Mouse (Mus musculus): ENCODE results near the gene Ppp3ca. TPM values are rescaled to one million over a fixed set of nuclear protein-coding genes. Genes with fewer than 3 reads are reported as not detected.

The Ppp3ca gene
- polyA plus RNA-seq, 2 experiments: 31.5 to 74.8 TPM

DNA sequence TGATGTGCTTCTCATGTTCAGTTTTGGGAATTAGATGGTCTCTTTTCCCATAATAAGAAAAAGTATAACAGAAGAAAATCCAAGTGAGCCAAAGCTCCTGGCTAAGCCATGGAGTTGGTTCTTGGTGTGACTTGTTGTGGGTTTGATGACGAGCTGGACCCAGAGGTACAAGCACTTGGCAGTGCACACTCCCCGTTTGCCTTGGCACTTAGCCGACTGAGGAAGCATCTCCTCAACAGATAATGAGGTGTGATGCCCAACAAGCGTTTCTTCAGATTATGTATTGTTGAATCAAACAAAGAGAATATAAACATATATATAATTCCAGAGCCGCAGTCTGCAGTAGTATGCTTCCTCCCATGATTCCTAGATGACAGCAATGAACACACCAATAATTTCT lies 101.8 kb downstream of the Ppp3ca start:
- H3K4me3 ChIP-seq (replicated peaks; ENCODE audit: low read length): no peak overlapping the region
- H3K27ac ChIP-seq (replicated peaks; ENCODE audit: low read depth, low read length): no peak overlapping the region
- H3K9ac ChIP-seq (ENCODE audit: low read depth, low read length, severe bottlenecking): no peak overlapping the region
- H3K4me1 ChIP-seq (ENCODE audit: control insufficient read depth, insufficient read depth, low read length): no peaks in the 10 kb centered on the region
- ATAC-seq (ENCODE audit: low FRiP score, low read depth): no peak
- H3K9me3 ChIP-seq (ENCODE audit: control insufficient read depth, low read length): no peaks in the 10 kb centered on the region
- WGBS: 84% methylated on average over 5 of the region's 5 CpGs
- DNase-seq (ENCODE audit: low spot score): no peak
- H3K4me2 ChIP-seq (replicated peaks; ENCODE audit: low read depth, low read length, severe bottlenecking): no peak overlapping the region
- no peak for TF ChIP-seq POLR2A (IDR thresholded peaks at IDR 0.05; ENCODE audit: borderline replicate concordance, extremely low read depth, insufficient read depth, insufficient read length)
- H3K27me3 ChIP-seq (ENCODE audit: control insufficient read depth, insufficient read depth, low read length): no peaks in the 10 kb centered on the region
- no peaks in the 10 kb centered on the region for H3K36me3 ChIP-seq (ENCODE audit: control insufficient read depth, insufficient read depth, low read length)

DNA sequence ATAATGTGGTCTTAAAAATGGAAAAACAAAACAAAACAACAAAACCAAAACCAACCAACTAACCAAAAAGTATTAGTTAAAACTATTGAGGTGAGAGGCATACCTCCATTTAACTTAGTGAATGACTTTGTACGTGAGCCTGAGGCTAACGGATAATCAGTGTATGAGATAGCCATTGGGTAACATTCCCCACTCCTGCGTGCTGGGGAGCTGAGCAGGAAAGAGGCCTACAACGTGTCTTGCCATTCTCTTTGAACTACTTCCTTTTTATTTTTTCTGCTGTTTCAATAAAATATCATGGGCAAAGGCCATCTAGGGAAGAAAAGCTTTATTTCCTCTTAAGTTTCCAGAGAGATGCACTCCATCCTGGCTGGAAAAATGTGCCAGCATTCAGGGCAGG lies 103.3 kb downstream of the Ppp3ca start:
- Histone ChIP-seq H3K4me1 (ENCODE audit: control insufficient read depth, insufficient read depth, low read length) (no peaks in the 10 kb centered on the region), H3K27me3 (ENCODE audit: control insufficient read depth, insufficient read depth, low read length) (no peaks in the 10 kb centered on the region), H3K9ac (ENCODE audit: low read depth, low read length, severe bottlenecking) (no peak overlapping the region), H3K9me3 (ENCODE audit: control insufficient read depth, low read length) (no peaks in the 10 kb centered on the region), H3K27ac (replicated peaks; ENCODE audit: low read depth, low read length) (no peak overlapping the region), H3K4me2 (replicated peaks; ENCODE audit: low read depth, low read length, severe bottlenecking) (no peak overlapping the region), H3K36me3 (ENCODE audit: control insufficient read depth, insufficient read depth, low read length) (no peaks in the 10 kb centered on the region), H3K4me3 (replicated peaks; ENCODE audit: low read length) (no peak overlapping the region)
- no peak for DNase-seq (ENCODE audit: low spot score)
- WGBS: 72% methylated on average over 4 of the region's 4 CpGs
- TF ChIP-seq POLR2A (IDR thresholded peaks at IDR 0.05; ENCODE audit: borderline replicate concordance, extremely low read depth, insufficient read depth, insufficient read length): no peak
- no peak for ATAC-seq (ENCODE audit: low FRiP score, low read depth)

DNA sequence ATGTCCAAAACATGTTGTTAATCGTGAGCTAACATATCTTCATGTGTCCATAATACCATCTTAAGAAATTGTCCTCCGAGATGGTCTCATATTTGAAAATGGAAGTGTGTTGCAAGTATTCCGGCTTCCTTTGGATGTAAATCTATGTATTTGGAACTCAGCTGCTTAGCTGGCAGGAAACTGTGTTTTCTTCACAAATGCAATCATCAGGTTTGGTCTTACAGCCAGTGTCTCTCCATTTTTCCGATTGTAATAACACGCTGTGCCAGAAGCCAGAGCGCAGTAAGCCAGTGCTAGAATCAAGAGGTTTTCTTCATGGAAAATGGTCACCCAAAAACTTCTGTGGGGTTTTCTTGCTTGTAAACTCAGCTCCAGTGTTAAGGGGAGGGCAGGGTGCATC lies 104.3 kb downstream of the Ppp3ca start:
- no peak overlapping the region for H3K4me2 ChIP-seq (replicated peaks; ENCODE audit: low read depth, low read length, severe bottlenecking)
- no peaks in the 10 kb centered on the region for H3K36me3 ChIP-seq (ENCODE audit: control insufficient read depth, insufficient read depth, low read length)
- H3K27ac ChIP-seq (replicated peaks; ENCODE audit: low read depth, low read length): no peak overlapping the region
- no peak for DNase-seq (ENCODE audit: low spot score)
- WGBS: 86% methylated on average over 6 of the region's 6 CpGs
- no peak overlapping the region for H3K9ac ChIP-seq (ENCODE audit: low read depth, low read length, severe bottlenecking)
- TF ChIP-seq POLR2A (IDR thresholded peaks at IDR 0.05; ENCODE audit: borderline replicate concordance, extremely low read depth, insufficient read depth, insufficient read length): no peak
- H3K4me3 ChIP-seq (replicated peaks; ENCODE audit: low read length): no peak overlapping the region
- no peaks in the 10 kb centered on the region for H3K9me3 ChIP-seq (ENCODE audit: control insufficient read depth, low read length)
- no peaks in the 10 kb centered on the region for H3K4me1 ChIP-seq (ENCODE audit: control insufficient read depth, insufficient read depth, low read length)
- ATAC-seq (ENCODE audit: low FRiP score, low read depth): no peak
- no peaks in the 10 kb centered on the region for H3K27me3 ChIP-seq (ENCODE audit: control insufficient read depth, insufficient read depth, low read length)

DNA sequence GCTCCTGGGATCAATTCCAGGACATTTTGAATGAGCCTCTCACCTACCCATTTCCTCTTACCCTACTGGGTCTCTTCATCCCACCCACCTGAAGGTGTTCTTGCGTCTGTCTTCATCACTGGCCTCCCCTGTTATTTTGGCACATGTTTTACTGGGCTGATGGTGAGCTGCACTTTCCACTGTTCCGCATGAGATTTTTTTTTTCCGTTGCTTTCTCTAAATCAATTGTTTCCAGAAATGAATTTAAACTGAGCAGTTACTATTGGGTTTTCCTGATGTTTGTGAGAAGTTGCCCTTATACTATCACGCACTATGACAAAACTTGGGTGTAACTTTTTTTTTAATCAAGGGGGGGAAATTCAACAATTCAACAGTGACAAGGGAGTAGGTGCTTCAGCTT lies 106.6 kb downstream of the Ppp3ca start:
- no peak for TF ChIP-seq POLR2A (IDR thresholded peaks at IDR 0.05; ENCODE audit: borderline replicate concordance, extremely low read depth, insufficient read depth, insufficient read length)
- no peak overlapping the region for H3K9ac ChIP-seq (ENCODE audit: low read depth, low read length, severe bottlenecking)
- no peaks in the 10 kb centered on the region for H3K4me1 ChIP-seq (ENCODE audit: control insufficient read depth, insufficient read depth, low read length)
- WGBS: 68% methylated on average over 4 of the region's 4 CpGs
- H3K9me3 ChIP-seq (ENCODE audit: control insufficient read depth, low read length): no peaks in the 10 kb centered on the region
- H3K4me3 ChIP-seq (replicated peaks; ENCODE audit: low read length): no peak overlapping the region
- ATAC-seq (ENCODE audit: low FRiP score, low read depth) (no peak), DNase-seq (ENCODE audit: low spot score) (no peak)
- H3K4me2 ChIP-seq (replicated peaks; ENCODE audit: low read depth, low read length, severe bottlenecking): no peak overlapping the region
- H3K27me3 ChIP-seq (ENCODE audit: control insufficient read depth, insufficient read depth, low read length): no peaks in the 10 kb centered on the region
- no peaks in the 10 kb centered on the region for H3K36me3 ChIP-seq (ENCODE audit: control insufficient read depth, insufficient read depth, low read length)
- H3K27ac ChIP-seq (replicated peaks; ENCODE audit: low read depth, low read length): no peak overlapping the region

DNA sequence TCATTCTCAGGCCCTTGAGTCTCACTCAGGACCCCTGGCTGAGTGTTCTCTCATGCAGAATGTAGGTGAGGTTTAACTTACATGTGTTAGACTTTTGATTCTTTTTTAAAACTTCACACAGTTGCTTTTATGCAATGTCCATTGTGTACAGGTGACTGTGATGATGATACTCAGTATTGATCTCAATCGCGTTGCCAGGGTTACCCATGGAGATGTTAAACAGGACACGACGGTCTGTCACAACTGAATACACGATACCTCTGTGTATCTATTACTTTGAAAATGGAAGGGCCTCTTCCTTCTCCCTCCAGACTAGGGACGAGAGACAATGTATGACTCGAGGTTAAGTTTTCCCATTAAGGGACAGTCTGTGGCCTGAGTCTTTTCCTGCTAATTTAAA lies 107.5 kb downstream of the Ppp3ca start:
- Histone ChIP-seq H3K9ac (ENCODE audit: low read depth, low read length, severe bottlenecking) (no peak overlapping the region), H3K4me3 (replicated peaks; ENCODE audit: low read length) (no peak overlapping the region), H3K36me3 (ENCODE audit: control insufficient read depth, insufficient read depth, low read length) (no peaks in the 10 kb centered on the region), H3K27ac (replicated peaks; ENCODE audit: low read depth, low read length) (no peak overlapping the region), H3K4me2 (replicated peaks; ENCODE audit: low read depth, low read length, severe bottlenecking) (no peak overlapping the region), H3K9me3 (ENCODE audit: control insufficient read depth, low read length) (no peaks in the 10 kb centered on the region), H3K4me1 (ENCODE audit: control insufficient read depth, insufficient read depth, low read length) (no peaks in the 10 kb centered on the region), H3K27me3 (ENCODE audit: control insufficient read depth, insufficient read depth, low read length) (no peaks in the 10 kb centered on the region)
- ATAC-seq (ENCODE audit: low FRiP score, low read depth): no peak
- TF ChIP-seq POLR2A (IDR thresholded peaks at IDR 0.05; ENCODE audit: borderline replicate concordance, extremely low read depth, insufficient read depth, insufficient read length): no peak
- WGBS: 92% methylated on average over 7 of the region's 7 CpGs
- no peak for DNase-seq (ENCODE audit: low spot score)

- Histone ChIP-seq H3K9ac (ENCODE audit: low read depth, low read length, severe bottlenecking) (no peak overlapping the region), H3K27me3 (ENCODE audit: control insufficient read depth, insufficient read depth, low read length) (no peaks in the 10 kb centered on the region), H3K4me1 (ENCODE audit: control insufficient read depth, insufficient read depth, low read length) (no peaks in the 10 kb centered on the region), H3K27ac (replicated peaks; ENCODE audit: low read depth, low read length) (no peak overlapping the region), H3K4me2 (replicated peaks; ENCODE audit: low read depth, low read length, severe bottlenecking) (no peak overlapping the region), H3K4me3 (replicated peaks; ENCODE audit: low read length) (no peak overlapping the region), H3K36me3 (ENCODE audit: control insufficient read depth, insufficient read depth, low read length) (no peaks in the 10 kb centered on the region), H3K9me3 (ENCODE audit: control insufficient read depth, low read length) (no peaks in the 10 kb centered on the region)
- no peak for ATAC-seq (ENCODE audit: low FRiP score, low read depth)
- 88% methylated on average over 9 of the region's 9 CpGs for WGBS
- DNase-seq (ENCODE audit: low spot score): no peak
- no peak for TF ChIP-seq POLR2A (IDR thresholded peaks at IDR 0.05; ENCODE audit: borderline replicate concordance, extremely low read depth, insufficient read depth, insufficient read length)
These were observed 107.9 kb downstream of the Ppp3ca start for GRCm38 (mm10) chr3:136777787-136778216.

Measured in limb, embryonic 14.5 days (tissue).